Mouse (Mus musculus) liver, embryonic 12.5 days (tissue): ENCODE measurements around the gene Usp7. TPM values are rescaled to one million over a fixed set of nuclear protein-coding genes. Genes with fewer than 3 reads are reported as not detected.
"Not testable (repeated sequence)": the region's sequence is repeated elsewhere in the genome, so short reads cannot be mapped to it uniquely, and the experiment has no call there.

Source experiments
- ATAC-seq: fragments of 200-750 bp; cut with Nextera tagmentation; 2 replicates; pipeline ENCODE4 v1.8.0; 2017; ENCODE audit warnings: moderate number of reproducible peaks, mild to moderate bottlenecking, moderate library complexity
- H3K27ac ChIP-seq: fragments of 300-500 bp; sonication (generic); 2 replicates; pipeline ENCODE4 v1.5.1; 2016; ENCODE audit warnings: mild to moderate bottlenecking
- H3K27me3 ChIP-seq: fragments of 300-500 bp; sonication (generic); replicated peaks from 2 replicates; pipeline ENCODE4 v1.6.1; 2016; ENCODE audit warnings: mild to moderate bottlenecking, moderate library complexity
- H3K36me3 ChIP-seq: fragments of 300-500 bp; sonication (generic); 2 replicates; pipeline ENCODE4 v1.6.1; 2016; ENCODE audit warnings: mild to moderate bottlenecking, moderate library complexity
- H3K4me1 ChIP-seq: fragments of 300-500 bp; sonication (generic); 2 replicates; pipeline ENCODE4 v1.6.1; 2016
- H3K4me2 ChIP-seq: fragments of 300-500 bp; sonication (generic); 2 replicates; pipeline ENCODE4 v1.6.1; 2016; ENCODE audit warnings: mild to moderate bottlenecking, moderate library complexity
- H3K4me3 ChIP-seq: fragments of 300-500 bp; sonication (generic); 2 replicates; pipeline ENCODE4 v1.5.1; 2016; ENCODE audit warnings: mild to moderate bottlenecking, moderate library complexity
- H3K9ac ChIP-seq: fragments of 300-500 bp; sonication (generic); 2 replicates; pipeline ENCODE4 v1.6.1; 2016; ENCODE audit warnings: mild to moderate bottlenecking, moderate library complexity
- H3K9me3 ChIP-seq: fragments of 300-500 bp; sonication (generic); replicated peaks from 2 replicates; pipeline ENCODE4 v1.6.1; 2016; ENCODE audit warnings: mild to moderate bottlenecking, moderate library complexity
- WGBS: fragments of 180-500 bp; shearing (Covaris S2); methylation state at CpG from one replicate; pipeline ENCODE4 v1.1.7; 2016; ENCODE audit not compliant: insufficient replicate concordance; 5-methylcytosine and 5-hydroxymethylcytosine counted together
- polyA plus RNA-seq: library from polyadenylated mRNA; unstranded; fragments of >200 nt; fragmentation: Nextera tagmentation; extraction: Ambion mirVana; gene quantifications from 2 replicates; pipeline ENCODE4 v1.2.1, GENCODE M21; 2016

Usp7 gene
- polyA plus RNA-seq, 1 experiment from 2014 or later = 32.9 TPM

DNA sequence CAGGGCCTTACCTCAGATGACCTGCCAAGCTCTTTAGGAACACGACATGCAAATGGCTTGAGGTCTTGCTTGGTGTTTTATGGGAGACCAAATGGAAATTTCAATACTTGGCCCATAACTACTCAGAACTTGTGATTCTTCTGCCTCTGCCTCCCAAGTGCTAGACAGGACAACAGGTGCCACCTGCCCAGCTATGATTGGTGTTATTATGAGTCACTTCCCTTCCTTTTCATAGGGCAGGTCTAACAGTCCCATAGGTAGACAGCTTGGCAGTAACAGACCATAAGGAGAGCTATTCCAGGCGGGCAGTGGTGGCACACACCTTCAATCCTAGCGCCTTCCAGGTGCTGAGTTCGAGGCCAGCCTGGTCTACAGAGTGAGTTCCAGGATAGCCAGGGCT lies 58.5 kb downstream of the Usp7 start:
- ATAC-seq = no peak
- Histone ChIP-seq H3K4me3 (peak overlapping the region; percentile 100; the same call in 1 of the 2 replicates), H3K27ac (peak overlapping the region; percentile 98; the same call in 1 of the 2 replicates), H3K4me2 (peak overlapping the region; percentile 91), H3K4me1 (peaks cover 75% of the 10 kb centered on the region), H3K36me3 (peaks cover 68% of the 10 kb centered on the region), H3K27me3 (no peaks in the 10 kb centered on the region), H3K9ac (peak overlapping the region; percentile 10; the same call in 1 of the 2 replicates), H3K9me3 (no peaks in the 10 kb centered on the region)
- 83% methylated on average over 4 of the region's 4 CpGs for WGBS

DNA sequence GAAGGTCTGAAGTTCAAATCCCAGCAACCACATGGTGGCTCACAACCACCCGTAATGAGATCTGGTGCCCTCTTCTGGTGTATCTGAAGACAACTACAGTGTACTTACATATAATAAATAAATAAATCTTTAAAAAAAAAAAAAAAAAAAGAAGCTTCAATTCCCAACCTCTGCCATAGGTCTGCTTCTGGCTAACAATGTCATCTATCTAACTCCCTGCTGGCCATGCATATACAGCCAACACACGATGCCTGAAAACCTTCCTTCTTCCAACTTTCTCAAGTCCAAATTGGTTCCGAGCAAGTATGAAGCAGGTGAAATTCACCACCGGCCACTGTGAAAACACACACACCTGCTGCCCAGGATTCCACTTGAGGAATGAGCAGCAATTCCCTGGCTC lies 59.7 kb downstream of the Usp7 start:
- ATAC-seq, H3K9me3 ChIP-seq, H3K27me3 ChIP-seq, H3K9ac ChIP-seq, H3K4me2 ChIP-seq, H3K4me3 ChIP-seq, H3K27ac ChIP-seq: not testable (repeated sequence)
- WGBS = 65% methylated on average over 4 of the region's 4 CpGs
- peaks cover 76% of the 10 kb centered on the region for H3K36me3 ChIP-seq
- peaks cover 84% of the 10 kb centered on the region for H3K4me1 ChIP-seq

DNA sequence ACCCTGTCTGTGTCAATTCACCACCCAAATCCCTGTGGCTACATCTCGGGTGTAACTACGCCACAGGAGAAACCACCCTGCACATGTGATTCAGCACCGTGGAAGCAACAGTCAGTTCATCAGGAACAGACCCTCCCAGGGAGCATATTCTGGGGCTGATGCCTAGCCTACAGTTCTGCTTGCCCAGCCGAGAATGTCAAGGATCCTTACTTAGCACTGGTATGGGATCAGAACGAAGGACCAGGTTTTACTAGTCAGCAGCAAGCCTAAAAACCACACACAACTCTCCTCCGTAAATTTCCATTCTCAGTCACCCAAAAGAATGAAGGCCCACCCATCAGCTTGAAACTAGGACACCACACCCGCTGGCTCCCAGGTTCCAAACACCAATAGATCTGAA lies 60.5 kb downstream of the Usp7 start:
- H3K36me3 ChIP-seq = peaks cover 76% of the 10 kb centered on the region
- 0 out of 2 replicates have a peak overlapping the region, but pooled peaks have one; percentile 6 for H3K4me3 ChIP-seq
- WGBS = 66% methylated on average over 7 of the region's 7 CpGs
- H3K9me3 ChIP-seq = no peaks in the 10 kb centered on the region
- H3K9ac ChIP-seq = peak overlapping the region; percentile 33; the same call in 1 of the 2 replicates
- no peaks in the 10 kb centered on the region for H3K27me3 ChIP-seq
- peaks cover 92% of the 10 kb centered on the region for H3K4me1 ChIP-seq
- peak overlapping the region; percentile 33; the same call in 1 of the 2 replicates for H3K27ac ChIP-seq
- ATAC-seq = no peak
- H3K4me2 ChIP-seq = peak overlapping the region; percentile 38

DNA sequence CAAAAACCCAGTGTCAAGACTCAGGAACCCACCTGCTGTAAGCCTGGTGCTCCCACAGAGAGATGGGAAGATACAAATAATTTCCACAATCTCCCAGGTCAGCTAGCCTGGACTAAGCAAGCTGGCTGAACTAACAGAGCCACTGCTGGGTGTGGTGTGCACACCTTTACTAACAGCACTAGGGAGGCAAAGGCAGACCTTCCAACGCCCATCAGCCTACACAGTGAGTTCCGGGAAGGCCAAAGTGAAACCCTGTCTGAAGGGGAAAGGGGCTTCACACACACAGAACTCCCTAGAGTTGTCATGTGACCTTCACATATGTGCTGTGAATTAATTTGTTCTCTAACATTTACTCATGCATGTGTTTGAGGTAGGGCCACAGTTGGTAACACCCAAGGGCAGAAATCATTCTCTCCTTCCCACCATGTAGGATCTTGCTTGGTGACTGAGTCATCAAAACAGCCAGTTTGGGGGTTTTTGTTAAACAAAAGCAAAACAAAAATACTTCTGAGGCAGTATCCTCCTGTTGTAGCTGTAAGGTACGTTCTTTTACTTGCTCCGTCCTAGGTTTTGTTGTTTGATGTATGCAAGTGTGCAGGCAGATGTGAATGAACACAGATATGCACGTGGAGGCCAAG lies 63.9 kb downstream of the Usp7 start:
- WGBS = 79% methylated on average over 5 of the region's 5 CpGs
- H3K27ac ChIP-seq = no peak overlapping the region; the same call in 1 of the 2 replicates
- H3K36me3 ChIP-seq = peaks cover 73% of the 10 kb centered on the region
- H3K9ac ChIP-seq = no peak overlapping the region
- H3K27me3 ChIP-seq = no peaks in the 10 kb centered on the region
- peak; percentile 20; the same call in 1 of the 2 replicates for ATAC-seq
- no peak overlapping the region; the same call in 1 of the 2 replicates for H3K4me2 ChIP-seq
- H3K4me3 ChIP-seq = no peak overlapping the region
- H3K9me3 ChIP-seq = no peaks in the 10 kb centered on the region
- peaks cover 96% of the 10 kb centered on the region for H3K4me1 ChIP-seq

DNA sequence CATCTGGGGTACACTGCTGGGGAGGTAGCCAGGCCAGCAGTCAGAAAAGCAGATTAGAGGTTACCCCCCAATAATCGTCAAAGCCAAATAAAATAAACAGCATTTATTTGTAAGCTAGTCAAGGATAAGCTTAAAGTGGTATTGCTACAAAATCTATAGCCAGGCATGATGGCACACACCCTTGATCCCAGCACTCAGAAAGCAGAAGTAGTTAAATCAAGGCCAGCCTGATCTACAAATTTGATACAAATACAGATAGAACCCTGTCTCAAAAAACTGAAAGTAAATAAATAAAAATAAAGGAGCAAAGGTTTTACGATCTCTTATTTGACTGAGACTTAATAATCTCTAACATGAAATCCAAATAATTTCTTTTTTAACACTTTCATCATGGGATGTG lies 66.3 kb downstream of the Usp7 start:
- Histone ChIP-seq H3K27ac (0 out of 2 replicates have a peak overlapping the region, but pooled peaks have one; percentile 26), H3K36me3 (peaks cover 67% of the 10 kb centered on the region), H3K27me3 (no peaks in the 10 kb centered on the region), H3K9me3 (no peaks in the 10 kb centered on the region), H3K4me3 (no peak overlapping the region), H3K4me2 (0 out of 2 replicates have a peak overlapping the region, but pooled peaks have one; percentile 4), H3K4me1 (peaks cover 93% of the 10 kb centered on the region), H3K9ac (peak overlapping the region; percentile 27; the same call in 1 of the 2 replicates)
- 87% methylated on average over 2 of the region's 2 CpGs for WGBS
- no peak for ATAC-seq

DNA sequence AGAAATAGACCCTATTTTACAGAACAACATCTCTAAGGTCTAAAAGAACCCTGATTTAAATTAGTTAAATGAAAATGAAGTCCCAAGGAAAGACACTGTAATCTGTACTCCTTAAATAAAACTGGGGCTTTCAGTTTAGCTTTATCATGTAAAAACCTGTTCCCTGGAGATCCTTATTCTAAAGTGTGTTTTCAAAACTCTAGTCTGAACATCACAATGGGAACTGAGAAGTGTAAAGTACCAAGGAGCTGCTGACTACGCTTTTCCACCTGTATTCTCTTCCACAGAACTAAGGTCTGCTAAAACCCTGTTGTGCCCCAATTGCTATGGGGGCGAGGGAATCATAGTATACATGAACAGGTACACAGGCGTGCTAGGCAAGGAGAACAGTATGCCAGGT lies 68.1 kb downstream of the Usp7 start:
- ATAC-seq = no peak
- H3K4me3 ChIP-seq = no peak overlapping the region
- peaks cover 56% of the 10 kb centered on the region for H3K36me3 ChIP-seq
- H3K4me1 ChIP-seq = peaks cover 93% of the 10 kb centered on the region
- peak overlapping the region; percentile 18; the same call in 1 of the 2 replicates for H3K27ac ChIP-seq
- H3K27me3 ChIP-seq = no peaks in the 10 kb centered on the region
- no peak overlapping the region for H3K4me2 ChIP-seq
- WGBS = 87% methylated on average over 3 of the region's 3 CpGs
- H3K9ac ChIP-seq = peak overlapping the region; percentile 6; the same call in 1 of the 2 replicates
- no peaks in the 10 kb centered on the region for H3K9me3 ChIP-seq

DNA sequence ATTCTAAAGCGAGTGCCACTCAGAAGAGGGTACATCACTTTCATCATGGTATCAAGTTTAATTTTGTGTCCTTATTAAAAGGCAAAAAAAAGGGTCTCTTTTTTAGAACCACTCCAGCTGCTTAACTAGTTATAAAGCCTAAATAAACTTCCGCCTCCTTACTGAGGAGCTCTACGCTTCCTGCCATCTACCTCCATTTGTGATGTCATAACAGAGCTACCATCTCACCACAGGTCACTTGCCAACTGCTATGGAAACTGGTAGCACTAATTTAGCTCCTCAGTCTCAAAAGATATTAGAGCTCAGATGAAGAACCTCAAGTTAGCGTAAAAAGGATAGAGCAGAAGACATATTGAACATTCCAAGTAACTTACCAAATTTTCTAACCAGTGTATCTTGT lies 71.7 kb downstream of the Usp7 start:
- Histone ChIP-seq H3K4me1 (peaks cover 76% of the 10 kb centered on the region), H3K36me3 (peaks cover 53% of the 10 kb centered on the region), H3K9me3 (no peaks in the 10 kb centered on the region), H3K4me3 (no peak overlapping the region), H3K27me3 (no peaks in the 10 kb centered on the region), H3K9ac (no peak overlapping the region), H3K4me2 (no peak overlapping the region), H3K27ac (no peak overlapping the region)
- 91% methylated on average over 4 of the region's 4 CpGs for WGBS
- ATAC-seq = no peak

DNA sequence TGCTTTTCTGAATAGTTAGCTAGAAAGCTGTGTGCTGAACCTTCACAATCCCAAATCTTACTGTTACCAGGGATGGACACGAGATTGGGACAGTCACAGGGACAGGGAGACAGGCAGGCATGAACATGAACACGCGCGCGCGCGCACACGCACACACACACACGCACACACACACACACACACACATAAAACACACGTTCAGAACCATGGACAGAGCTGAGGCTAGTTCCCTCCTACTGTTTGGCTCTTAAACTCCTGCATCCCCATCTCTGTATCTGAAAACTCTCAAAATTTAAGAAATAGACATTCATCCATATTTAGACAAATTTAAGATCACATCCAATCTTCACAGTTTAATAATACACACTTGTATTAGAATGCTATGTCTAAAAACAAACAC lies 74.4 kb downstream of the Usp7 start:
- Histone ChIP-seq H3K4me1 (peaks cover 76% of the 10 kb centered on the region), H3K9me3 (no peaks in the 10 kb centered on the region), H3K4me2 (no peak overlapping the region), H3K27ac (no peak overlapping the region), H3K27me3 (no peaks in the 10 kb centered on the region), H3K36me3 (peaks cover 60% of the 10 kb centered on the region), H3K4me3 (no peak overlapping the region), H3K9ac (no peak overlapping the region)
- ATAC-seq = no peak
- 91% methylated on average over 10 of the region's 10 CpGs for WGBS

DNA sequence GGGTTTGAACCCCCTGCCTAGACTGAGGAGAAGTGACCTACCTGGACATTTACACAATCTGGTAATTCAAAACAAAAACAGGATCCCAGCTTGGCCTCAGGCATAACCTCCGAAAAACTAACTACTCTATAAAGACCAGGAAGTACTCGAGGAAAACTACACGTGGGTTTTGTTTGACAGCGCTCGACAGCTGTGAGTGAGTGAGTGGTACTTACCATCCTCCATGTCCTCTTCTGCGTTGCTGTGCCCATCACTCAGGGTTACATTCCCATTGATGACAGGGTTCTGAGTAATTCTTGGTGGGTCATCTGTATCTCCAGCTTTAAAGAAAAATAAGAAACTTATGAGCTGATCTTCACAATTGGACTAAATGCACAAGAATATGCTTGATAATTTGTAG lies 75.8 kb downstream of the Usp7 start:
- no peak overlapping the region for H3K27ac ChIP-seq
- no peaks in the 10 kb centered on the region for H3K9me3 ChIP-seq
- H3K27me3 ChIP-seq = no peaks in the 10 kb centered on the region
- 73% methylated on average over 6 of the region's 6 CpGs for WGBS
- peaks cover 70% of the 10 kb centered on the region for H3K4me1 ChIP-seq
- peaks cover 69% of the 10 kb centered on the region for H3K36me3 ChIP-seq
- no peak overlapping the region for H3K4me3 ChIP-seq
- no peak for ATAC-seq
- H3K9ac ChIP-seq = no peak overlapping the region
- H3K4me2 ChIP-seq = no peak overlapping the region

DNA sequence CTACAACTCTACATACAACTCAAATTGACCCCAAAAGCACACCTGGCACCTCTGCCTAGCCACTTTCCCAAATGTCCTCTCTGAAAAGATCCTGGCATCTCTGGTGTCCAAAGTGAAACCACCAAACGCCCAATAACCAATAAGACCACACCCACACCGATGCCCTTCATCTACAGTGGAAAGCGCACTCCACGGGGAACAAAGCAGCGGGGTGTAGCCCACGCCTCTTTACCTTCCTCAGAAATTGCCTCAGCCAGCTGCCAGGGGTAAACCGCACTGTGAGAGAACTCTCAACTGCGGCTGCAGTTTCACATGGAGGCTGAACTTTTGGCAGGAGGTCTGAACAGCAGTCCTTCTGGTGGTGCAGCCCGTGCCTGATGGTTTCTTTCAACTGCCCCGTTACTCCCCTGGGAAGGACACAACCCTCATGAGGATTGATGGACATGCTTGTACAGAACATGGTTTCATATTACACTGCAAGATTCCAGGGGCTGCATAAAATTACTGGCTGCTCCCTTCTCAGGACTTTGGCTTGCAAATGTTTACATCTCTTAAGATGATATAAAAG lies 76.5 kb downstream of the Usp7 start:
- H3K9ac ChIP-seq = no peak overlapping the region
- no peaks in the 10 kb centered on the region for H3K27me3 ChIP-seq
- peaks cover 71% of the 10 kb centered on the region for H3K36me3 ChIP-seq
- 0 out of 2 replicates have a peak overlapping the region, but pooled peaks have one; percentile 37 for H3K27ac ChIP-seq
- no peaks in the 10 kb centered on the region for H3K9me3 ChIP-seq
- H3K4me1 ChIP-seq = peaks cover 63% of the 10 kb centered on the region
- WGBS = 85% methylated on average over 10 of the region's 10 CpGs
- ATAC-seq = no peak
- H3K4me3 ChIP-seq = no peak overlapping the region
- no peak overlapping the region for H3K4me2 ChIP-seq

DNA sequence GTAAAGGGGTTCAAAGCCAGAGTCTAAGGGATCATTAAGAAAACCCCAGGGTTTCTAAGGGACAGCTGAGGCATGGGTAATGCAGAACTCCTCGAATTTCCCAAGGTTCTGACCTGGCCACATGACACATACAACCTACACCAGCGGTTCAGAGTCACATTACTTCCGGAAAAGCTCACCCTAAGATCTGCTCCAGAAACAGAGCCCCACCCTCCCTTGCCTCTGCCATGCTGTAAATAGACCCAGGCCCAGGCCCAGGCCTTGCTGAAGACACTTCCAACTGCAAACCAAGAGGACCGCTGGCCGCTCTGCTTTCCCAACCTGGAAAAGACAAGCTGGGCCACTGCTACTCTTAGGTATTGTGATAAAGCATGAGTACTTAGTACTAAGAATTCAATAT lies 77.3 kb downstream of the Usp7 start:
- H3K9me3 ChIP-seq = no peaks in the 10 kb centered on the region
- H3K27me3 ChIP-seq = no peaks in the 10 kb centered on the region
- peak overlapping the region; percentile 37; the same call in 1 of the 2 replicates for H3K27ac ChIP-seq
- no peak for ATAC-seq
- H3K4me3 ChIP-seq = no peak overlapping the region
- no peak overlapping the region for H3K9ac ChIP-seq
- H3K4me1 ChIP-seq = peaks cover 56% of the 10 kb centered on the region
- 84% methylated on average over 5 of the region's 5 CpGs for WGBS
- H3K36me3 ChIP-seq = peaks cover 78% of the 10 kb centered on the region
- H3K4me2 ChIP-seq = no peak overlapping the region

DNA sequence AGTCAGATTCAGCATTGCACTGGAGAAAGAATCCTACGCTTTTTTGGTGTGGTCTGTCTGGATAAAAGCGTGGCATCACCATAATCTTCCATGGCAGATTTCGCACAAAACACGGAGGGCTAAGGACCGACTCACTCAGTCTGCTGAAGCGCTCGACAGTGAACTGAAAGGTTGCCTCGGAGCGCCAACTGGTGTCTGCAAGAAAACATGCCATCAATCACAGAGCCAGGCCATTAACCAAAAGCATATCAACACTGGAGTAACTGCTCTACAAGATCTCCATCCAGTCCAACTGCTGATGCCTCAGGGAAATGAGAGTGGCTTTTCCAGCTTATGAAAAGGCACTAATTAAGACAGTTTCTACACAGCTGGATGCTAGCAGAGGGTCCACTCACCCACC lies 80.1 kb downstream of the Usp7 start:
- H3K27ac ChIP-seq = 0 out of 2 replicates have a peak overlapping the region, but pooled peaks have one; percentile 16
- H3K27me3 ChIP-seq = no peaks in the 10 kb centered on the region
- H3K9me3 ChIP-seq = no peaks in the 10 kb centered on the region
- peaks cover 100% of the 10 kb centered on the region for H3K36me3 ChIP-seq
- peaks cover 41% of the 10 kb centered on the region for H3K4me1 ChIP-seq
- 89% methylated on average over 9 of the region's 9 CpGs for WGBS
- H3K4me2 ChIP-seq = no peak overlapping the region
- no peak for ATAC-seq
- no peak overlapping the region for H3K4me3 ChIP-seq
- no peak overlapping the region for H3K9ac ChIP-seq
